Mouse (Mus musculus) lung, adult 18-20 months (tissue): ENCODE data around the gene Lrrc73.
A peak's percentile ranks its signal among the peaks of the same experiment; 100 is the strongest.

Source experiments
- DNase-seq, 2 experiments: peaks; one replicate each; pipeline ENCODE4 v3.0.0; 2022; ENCODE audit warnings: mixed read lengths in 2 of 2

The Lrrc73 gene

GRCm38 (mm10) chr17:46297028-46297363 lies 43.7 kb downstream of the Lrrc73 start:
- DNase-seq: no peak

- DNase-seq: peak in 1 of 2 experiments; percentile 15
Observed at GRCm38 (mm10) chr17:46297364-46298219, 44.3 kb downstream of the Lrrc73 start, which contains the start of gene Dlk2. Dlk2 (plus strand) TSS chr17:46297421.

- DNase-seq: peak; percentile 82 to 85
Observed at GRCm38 (mm10) chr17:46298220-46298913, 45.0 kb downstream of the Lrrc73 start.

- no peak for DNase-seq
Observed at GRCm38 (mm10) chr17:46301892-46302291, 48.6 kb downstream of the Lrrc73 start.

GRCm38 (mm10) chr17:46304184-46304583 lies 50.9 kb downstream of the Lrrc73 start:
- DNase-seq: no peak
